Mouse (Mus musculus) spleen, adult 2 months (tissue): Measurements from ENCODE around the gene Smyd5.

Source experiments
- CTCF ChIP-seq: fragments of 200-500 bp; IDR thresholded peaks from 2 replicates; pipeline ENCODE4 v1.5.1; 2011; ENCODE audit warnings: mild to moderate bottlenecking, inconsistent platforms; ENCODE audit not compliant: insufficient read depth, insufficient read length, insufficient replicate concordance; ENCODE audit errors: extremely low read depth
- POLR2A ChIP-seq: fragments of 200-500 bp; IDR thresholded peaks from 2 replicates; pipeline ENCODE4 v1.6.1; 2011; ENCODE audit warnings: low read depth, low read length, inconsistent platforms

- TF ChIP-seq CTCF (no peak), POLR2A (no peak)
Measured at GRCm38 (mm10) chr6:85388608-85389007, 43.2 kb upstream of the Smyd5 start.
